Mouse (Mus musculus) neural tube, embryonic 14.5 days (tissue): ENCODE results near the gene Yae1d1. TPM values are rescaled to one million over a fixed set of nuclear protein-coding genes. Genes with fewer than 3 reads are reported as not detected.

Experiments
- ATAC-seq: fragments of 200-750 bp; cut with Nextera tagmentation; 2 replicates; pipeline ENCODE4 v1.8.0; 2017; ENCODE audit warnings: low read depth, mild to moderate bottlenecking, moderate TSS enrichment, moderate library complexity
- H3K27ac ChIP-seq: fragments of 300-500 bp; sonication (generic); 2 replicates; pipeline ENCODE4 v1.5.1; 2014; ENCODE audit warnings: low read depth, mild to moderate bottlenecking, control low read depth, low read length, moderate library complexity, mixed read lengths
- H3K27me3 ChIP-seq: fragments of 300-500 bp; sonication (generic); 2 replicates; pipeline ENCODE4 v1.6.1; 2014; ENCODE audit warnings: low read length; ENCODE audit not compliant: control insufficient read depth, insufficient read depth
- H3K36me3 ChIP-seq: fragments of 300-500 bp; sonication (generic); 2 replicates; pipeline ENCODE4 v1.6.1; 2014; ENCODE audit warnings: low read length, mixed read lengths; ENCODE audit not compliant: control insufficient read depth, insufficient read depth
- H3K4me1 ChIP-seq: fragments of 300-500 bp; sonication (generic); 2 replicates; pipeline ENCODE4 v1.6.1; 2014; ENCODE audit warnings: low read length; ENCODE audit not compliant: control insufficient read depth, insufficient read depth
- H3K4me2 ChIP-seq: fragments of 300-500 bp; sonication (generic); 2 replicates; pipeline ENCODE4 v1.6.1; 2014; ENCODE audit warnings: mild to moderate bottlenecking, low read depth, low read length, control low read depth
- H3K4me3 ChIP-seq: fragments of 300-500 bp; sonication (generic); 2 replicates; pipeline ENCODE4 v1.5.1; 2014; ENCODE audit warnings: low read depth, low read length, control low read depth, mixed read lengths
- H3K9ac ChIP-seq: fragments of 300-500 bp; sonication (generic); replicated peaks from 2 replicates; pipeline ENCODE4 v1.6.1; 2014; ENCODE audit warnings: low read depth, mild to moderate bottlenecking, control low read depth, low read length, mixed read lengths
- H3K9me3 ChIP-seq: fragments of 300-500 bp; sonication (generic); 2 replicates; pipeline ENCODE4 v1.6.1; 2016; ENCODE audit warnings: low read length; ENCODE audit not compliant: control insufficient read depth
- WGBS: fragments of 180-500 bp; shearing (Covaris S2); extraction: QIAGEN DNeasy Blood & Tissue Kit; methylation state at CpG from one replicate; pipeline ENCODE4 v1.1.7; 2014; 5-methylcytosine and 5-hydroxymethylcytosine counted together
- polyA plus RNA-seq: library from polyadenylated mRNA; unstranded; fragments of >200 nt; fragmentation: Nextera tagmentation; extraction: Ambion mirVana; gene quantifications from 2 replicates; pipeline ENCODE4 v1.2.1, GENCODE M21; 2014

Gene Yae1d1
- 79.4 and 87.9 TPM in 2 replicates for polyA plus RNA-seq

DNA sequence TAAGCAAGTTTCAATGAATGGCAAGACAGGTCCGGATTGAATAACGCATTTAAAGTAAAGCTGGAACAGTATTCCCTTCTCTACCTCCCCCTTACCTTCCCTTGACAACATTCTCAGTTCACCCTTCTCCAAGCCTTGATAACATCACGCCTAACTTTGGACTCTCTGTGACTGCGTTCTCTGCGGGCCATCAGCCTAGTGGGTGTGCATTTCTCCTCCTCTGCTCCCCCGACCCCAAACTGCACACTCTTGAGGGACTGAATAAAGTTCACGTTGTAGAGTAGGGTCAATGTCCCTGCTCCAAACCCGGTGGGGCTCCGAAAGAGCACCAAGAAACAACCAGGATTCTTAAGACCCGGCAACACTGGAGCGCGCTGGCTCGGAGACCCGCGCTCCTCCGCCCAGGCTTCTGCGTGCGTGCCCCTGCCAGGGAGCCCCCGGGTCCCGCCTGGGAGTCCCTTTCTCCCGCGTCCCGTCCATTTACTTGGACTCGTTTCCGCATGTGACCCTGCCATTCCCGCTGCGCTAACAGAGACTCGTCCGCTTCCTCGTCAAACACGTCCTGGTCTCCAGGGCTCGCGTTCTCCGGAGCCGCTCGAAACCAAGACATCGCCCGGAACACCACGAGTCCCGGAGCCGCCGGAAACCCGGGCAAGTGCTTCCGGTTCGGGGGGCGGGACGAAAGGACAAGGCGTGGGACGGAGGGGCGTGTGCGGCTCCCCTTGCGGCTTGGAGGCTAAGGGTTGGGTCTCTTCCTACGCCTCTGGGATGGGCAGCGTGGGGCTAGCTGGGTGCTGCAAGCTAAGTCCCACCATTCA lies at the start of gene Yae1d1:
Gene Yae1d1 (minus strand): TSS at position 653 of the 818 bp plus-strand sequence.
- Histone ChIP-seq H3K4me2 (peak within 1 kb of the TSS; percentile 85), H3K27me3 (no peaks in the 10 kb centered on the region), H3K36me3 (no peaks in the 10 kb centered on the region), H3K9ac (peak within 1 kb of the TSS; percentile 68), H3K4me1 (peaks cover 4% of the 10 kb centered on the region; the same call in 1 of the 2 replicates), H3K27ac (peak within 1 kb of the TSS; percentile 67), H3K9me3 (no peaks in the 10 kb centered on the region), H3K4me3 (peak within 1 kb of the TSS; percentile 76)
- under 1% methylated on average over 54 of the region's 54 CpGs for WGBS
- peak; percentile 100 for ATAC-seq

DNA sequence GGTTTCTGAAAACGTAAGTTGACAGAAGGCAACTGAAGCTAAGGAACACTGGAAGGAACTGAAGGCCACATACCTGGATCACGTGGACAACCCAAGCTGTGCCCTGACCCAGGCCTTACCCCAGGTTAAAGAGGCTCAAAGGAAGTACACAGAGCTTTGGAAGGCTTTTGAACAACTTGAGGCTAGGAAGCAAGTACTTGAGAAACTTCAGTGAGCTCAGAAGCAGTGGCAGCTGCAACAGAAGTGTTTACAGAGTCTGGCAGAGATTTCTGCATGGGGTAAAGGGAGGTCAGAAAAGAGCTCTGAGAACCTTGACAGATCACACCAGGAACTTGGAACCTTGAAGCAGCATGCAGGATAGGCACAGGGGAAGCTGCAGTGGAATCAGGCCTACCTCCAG lies 45.7 kb upstream of the Yae1d1 start:
- Histone ChIP-seq H3K4me2 (no peak overlapping the region), H3K27ac (no peak overlapping the region), H3K4me3 (no peak overlapping the region), H3K9me3 (no peaks in the 10 kb centered on the region), H3K9ac (no peak overlapping the region), H3K27me3 (no peaks in the 10 kb centered on the region), H3K4me1 (no peaks in the 10 kb centered on the region), H3K36me3 (no peaks in the 10 kb centered on the region)
- 85% methylated on average over 2 of the region's 2 CpGs for whole genome bisulfite sequencing
- ATAC-seq: no peak

DNA sequence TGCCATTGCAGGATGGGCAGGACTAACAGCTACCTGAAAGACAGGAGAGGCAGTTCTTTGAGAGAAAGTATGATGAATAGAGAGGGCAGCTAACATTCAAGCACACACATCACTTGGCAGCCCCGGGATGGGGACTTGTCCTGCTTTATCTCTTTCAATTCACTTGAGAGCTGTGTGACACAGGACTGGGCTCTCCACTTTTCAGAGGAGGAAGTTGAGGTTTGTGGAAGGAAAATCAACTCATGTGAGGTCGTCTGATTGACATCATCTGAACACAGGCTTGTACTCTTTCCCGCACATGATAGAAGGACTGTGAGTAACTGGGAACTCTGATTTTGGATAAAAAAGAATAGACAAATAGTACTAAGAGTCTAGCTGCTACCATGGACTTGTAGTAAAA lies 23.5 kb upstream of the Yae1d1 start:
- H3K4me3 ChIP-seq: no peak overlapping the region
- no peak overlapping the region for H3K9ac ChIP-seq
- no peaks in the 10 kb centered on the region for H3K27me3 ChIP-seq
- no peak for ATAC-seq
- no peaks in the 10 kb centered on the region for H3K9me3 ChIP-seq
- no peak overlapping the region for H3K27ac ChIP-seq
- H3K4me1 ChIP-seq: no peaks in the 10 kb centered on the region
- WGBS: 79% methylated on average over 3 of the region's 3 CpGs
- H3K36me3 ChIP-seq: no peaks in the 10 kb centered on the region
- H3K4me2 ChIP-seq: no peak overlapping the region

DNA sequence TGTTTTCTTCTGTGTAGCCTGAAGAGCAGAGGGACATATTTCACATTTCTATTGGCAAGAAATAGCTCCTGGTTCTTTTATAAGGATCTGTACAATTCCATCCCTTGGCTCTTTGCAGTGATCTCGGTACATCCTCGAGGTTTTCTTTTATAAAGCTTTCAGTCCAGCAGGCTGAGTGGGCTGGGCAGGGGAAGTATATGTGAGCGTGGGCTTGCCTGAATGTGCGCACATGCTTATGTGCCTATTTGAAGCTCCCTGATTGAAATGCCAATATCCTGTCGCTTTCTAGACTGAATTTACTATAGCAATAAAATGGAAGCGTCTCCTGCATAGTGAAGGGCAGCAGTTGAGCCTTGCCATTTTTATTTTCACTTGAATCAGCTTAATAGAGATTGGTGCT lies 20.1 kb upstream of the Yae1d1 start:
- Histone ChIP-seq H3K4me1 (no peaks in the 10 kb centered on the region), H3K4me3 (no peak overlapping the region), H3K4me2 (no peak overlapping the region), H3K9ac (no peak overlapping the region), H3K9me3 (no peaks in the 10 kb centered on the region), H3K27me3 (no peaks in the 10 kb centered on the region), H3K27ac (no peak overlapping the region), H3K36me3 (no peaks in the 10 kb centered on the region)
- ATAC-seq: peak; percentile 34; the same call in 1 of the 2 replicates
- WGBS: 68% methylated on average over 6 of the region's 6 CpGs

DNA sequence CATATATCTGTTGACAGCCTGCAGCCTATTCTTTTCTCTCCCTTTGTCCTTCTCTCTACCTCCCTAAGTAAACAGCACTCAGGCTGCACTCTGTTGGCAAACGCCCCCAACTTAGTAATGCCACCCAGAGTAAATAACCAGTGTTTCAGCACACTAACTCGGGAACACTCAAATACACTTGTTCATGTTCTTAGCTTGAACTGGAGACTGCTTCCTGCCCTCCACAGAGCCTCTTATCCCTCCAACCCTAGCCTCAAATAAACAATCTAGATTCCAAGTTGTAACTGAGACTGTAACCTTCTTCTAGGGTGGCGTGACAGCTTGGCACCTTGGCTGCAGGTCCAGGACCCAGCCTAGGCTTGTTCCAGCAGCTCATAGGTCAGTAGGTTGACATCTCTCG lies 17.9 kb upstream of the Yae1d1 start:
- H3K4me1 ChIP-seq: no peaks in the 10 kb centered on the region
- no peaks in the 10 kb centered on the region for H3K27me3 ChIP-seq
- no peak for ATAC-seq
- H3K9ac ChIP-seq: no peak overlapping the region
- no peaks in the 10 kb centered on the region for H3K36me3 ChIP-seq
- no peak overlapping the region for H3K27ac ChIP-seq
- H3K4me3 ChIP-seq: no peak overlapping the region
- H3K4me2 ChIP-seq: no peak overlapping the region
- no peaks in the 10 kb centered on the region for H3K9me3 ChIP-seq
- WGBS: 83% methylated on average over 4 of the region's 4 CpGs

DNA sequence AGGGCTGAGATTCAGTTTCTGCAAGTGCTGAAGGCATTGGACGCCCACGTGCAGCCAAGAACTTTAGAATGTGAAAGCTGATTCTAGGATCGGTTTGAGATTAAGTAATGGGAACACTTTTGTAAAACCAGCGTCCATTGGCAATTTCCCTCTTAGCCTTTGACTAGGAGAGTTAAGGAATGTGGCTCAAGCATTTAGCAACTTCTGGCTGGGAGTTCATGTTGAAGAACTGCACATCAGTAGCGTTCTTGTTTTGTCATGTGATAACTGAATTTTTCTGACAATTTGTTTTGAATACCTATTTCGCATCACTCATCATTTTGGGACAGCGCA lies 332 bp upstream of the Yae1d1 start:
- Histone ChIP-seq H3K4me3 (peak overlapping the region; percentile 76), H3K27ac (peak overlapping the region; percentile 67; the same call in 1 of the 2 replicates), H3K36me3 (no peaks in the 10 kb centered on the region), H3K9ac (peak overlapping the region; percentile 68), H3K4me2 (peak overlapping the region; percentile 85), H3K9me3 (no peaks in the 10 kb centered on the region), H3K4me1 (peaks cover 4% of the 10 kb centered on the region; the same call in 1 of the 2 replicates), H3K27me3 (no peaks in the 10 kb centered on the region)
- 40% methylated on average over 7 of the region's 7 CpGs for WGBS
- ATAC-seq: peak; percentile 12

DNA sequence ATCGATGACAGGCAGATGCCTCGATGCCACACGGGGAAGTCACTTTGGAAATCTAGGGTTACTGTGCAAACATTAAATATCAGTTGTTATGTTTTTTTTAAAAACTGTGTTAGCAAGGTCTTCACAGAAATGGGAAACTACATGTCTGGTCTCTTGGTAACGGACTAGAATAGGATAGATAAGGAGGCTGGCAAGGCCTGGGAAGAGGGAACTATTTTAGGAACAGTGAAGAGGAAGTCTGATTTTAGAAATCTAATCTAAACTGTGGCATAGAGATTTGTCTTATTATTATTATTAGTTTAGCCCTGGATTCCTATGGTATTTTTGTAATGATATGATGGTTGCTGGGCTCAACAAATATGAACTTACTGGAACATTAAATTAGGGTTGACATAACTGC lies 1.1 kb downstream of the Yae1d1 start:
- 93% methylated on average over 4 of the region's 4 CpGs for WGBS
- no peak overlapping the region for H3K9ac ChIP-seq
- no peaks in the 10 kb centered on the region for H3K36me3 ChIP-seq
- H3K9me3 ChIP-seq: no peaks in the 10 kb centered on the region
- H3K4me3 ChIP-seq: peak overlapping the region; percentile 76
- H3K27me3 ChIP-seq: no peaks in the 10 kb centered on the region
- no peak for ATAC-seq
- H3K4me2 ChIP-seq: peak overlapping the region; percentile 85
- peaks cover 4% of the 10 kb centered on the region; the same call in 1 of the 2 replicates for H3K4me1 ChIP-seq
- no peak overlapping the region for H3K27ac ChIP-seq

DNA sequence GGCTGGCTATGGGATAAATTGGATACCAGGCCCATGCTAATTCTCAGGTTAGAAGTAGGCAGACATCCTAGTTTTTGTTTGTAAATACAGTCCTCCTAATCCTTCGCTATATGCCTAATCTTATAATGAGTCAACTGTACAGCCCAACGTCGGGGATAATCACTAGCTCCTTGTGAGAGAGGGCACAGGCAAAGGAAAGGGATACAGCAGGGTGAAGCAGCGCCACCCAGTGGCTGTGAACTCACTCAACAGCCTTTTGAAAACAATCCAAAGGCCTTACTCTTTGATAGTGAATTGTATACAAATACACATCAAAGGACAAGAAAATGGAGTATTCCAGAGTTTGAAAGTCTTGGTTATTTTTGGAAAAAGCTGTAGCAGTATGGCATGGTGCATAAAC lies 10.0 kb downstream of the Yae1d1 start:
- Histone ChIP-seq H3K9ac (no peak overlapping the region), H3K4me2 (no peak overlapping the region), H3K36me3 (peaks cover 10% of the 10 kb centered on the region), H3K27me3 (no peaks in the 10 kb centered on the region), H3K27ac (no peak overlapping the region), H3K9me3 (no peaks in the 10 kb centered on the region), H3K4me3 (no peak overlapping the region), H3K4me1 (no peaks in the 10 kb centered on the region)
- WGBS: 54% methylated on average over 4 of the region's 4 CpGs
- 0 out of 2 replicates have a peak, but pooled peaks have one; percentile 14 for ATAC-seq

DNA sequence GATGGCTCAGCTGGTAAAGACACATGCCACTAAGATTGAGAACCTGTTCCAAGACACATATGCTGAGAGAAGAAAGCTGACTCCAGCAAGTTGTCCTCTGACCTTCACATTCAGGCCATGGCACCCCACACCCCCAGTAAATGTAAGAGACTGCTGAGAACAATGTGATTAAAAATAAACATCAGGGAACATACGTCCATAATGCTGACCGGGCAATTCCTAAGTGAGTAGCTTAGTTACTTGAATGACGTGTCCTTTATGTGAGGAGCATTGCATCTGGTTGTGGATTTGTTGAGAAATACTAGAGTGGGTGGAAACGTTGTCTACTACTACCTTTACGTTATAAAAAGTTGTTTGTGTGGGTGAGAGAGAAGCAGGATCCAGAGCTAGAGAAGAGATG lies 10.5 kb downstream of the Yae1d1 start:
- Histone ChIP-seq H3K27ac (no peak overlapping the region), H3K9me3 (no peaks in the 10 kb centered on the region), H3K4me2 (no peak overlapping the region), H3K9ac (no peak overlapping the region), H3K4me3 (no peak overlapping the region), H3K4me1 (no peaks in the 10 kb centered on the region), H3K27me3 (no peaks in the 10 kb centered on the region), H3K36me3 (peaks cover 10% of the 10 kb centered on the region)
- WGBS: 88% methylated on average over 5 of the region's 5 CpGs
- ATAC-seq: 0 out of 2 replicates have a peak, but pooled peaks have one; percentile 6
